Mouse (Mus musculus) MEL (cell line): ENCODE measurements around the gene D630003M21Rik.

Experiments used
- CTCF ChIP-seq, 3 experiments: IDR thresholded peaks in 2 of 3; conservative IDR thresholded peaks in 1 of 3; 2 replicates each; pipeline ENCODE4 v1.5.1; 2011 to 2012; ENCODE audit warnings: low read length in 3 of 3, low read depth in 2 of 3, mild to moderate bottlenecking in 2 of 3, improper control_type of control experiment in 1 of 3, inconsistent platforms in 1 of 3, mixed read lengths in 1 of 3, moderate library complexity in 1 of 3; ENCODE audit not compliant: control insufficient read depth in 1 of 3, insufficient read depth in 1 of 3, poor library complexity in 1 of 3, severe bottlenecking in 1 of 3
- MXI1 ChIP-seq: IDR thresholded peaks from 2 replicates; pipeline ENCODE4 v1.6.1; 2011; ENCODE audit warnings: mild to moderate bottlenecking, low read depth, low read length, improper control_type of control experiment

DNA sequence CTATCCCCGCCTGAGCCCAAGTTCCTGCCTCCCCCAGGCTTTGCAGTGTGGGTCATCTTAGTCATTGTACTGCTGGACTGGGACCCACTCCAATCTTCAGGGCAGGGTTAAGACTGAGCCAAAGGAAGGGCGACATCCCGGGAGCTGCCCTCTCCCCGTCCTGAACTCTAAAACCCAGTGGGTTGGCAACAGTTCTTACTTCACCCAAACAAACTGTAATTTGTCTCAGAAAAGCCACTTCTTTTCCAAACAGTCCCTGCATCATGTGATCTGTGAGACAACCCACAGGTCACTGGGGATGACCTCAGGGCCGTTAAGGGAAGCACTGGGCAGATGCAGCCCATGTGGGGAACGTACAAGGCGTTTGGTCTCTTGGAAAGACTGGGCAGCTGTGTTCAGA, 92.8 kb downstream of the D630003M21Rik start:
- TF ChIP-seq CTCF (IDR thresholded peaks at IDR 0.05 in 2 of 3, conservative IDR thresholded peaks at IDR 0.05 in 1 of 3; ENCODE audit: control insufficient read depth in 1 of 3, insufficient read depth in 1 of 3, low read depth in 2 of 3, low read length in 3 of 3, poor library complexity in 1 of 3, severe bottlenecking in 1 of 3) (no peak), MXI1 (no peak)
